Mouse (Mus musculus): ENCODE measurements at regions not wholly inside any gene's neighbourhood (a gene's known extent, or its start where the extent isn't known, plus 50 kb on each side); places are given as distances from the start of the nearest gene placed in this dataset.

DNA sequence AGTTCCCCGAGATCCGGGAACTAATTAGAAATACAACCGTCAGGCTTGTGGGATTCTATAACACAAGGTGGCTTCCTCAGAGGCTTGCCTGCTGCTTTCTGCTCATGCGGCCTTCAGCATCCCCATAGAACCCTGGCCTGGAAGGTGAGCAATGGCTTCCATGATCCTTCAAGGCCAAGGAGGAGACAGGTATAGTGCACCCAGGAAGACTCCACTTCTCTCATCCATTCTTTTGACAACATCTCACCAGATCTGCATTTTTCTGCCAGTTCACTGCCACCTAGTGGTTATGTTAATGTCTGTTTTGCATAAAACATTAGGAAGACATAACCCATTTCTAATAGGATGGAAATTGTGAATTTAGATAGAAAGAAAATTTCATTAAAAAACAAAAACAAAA, 107.2 kb upstream of the L3mbtl4 start:
- Histone ChIP-seq H3K9ac (no peak overlapping the region), H3K4me3 (replicated peaks) (no peak overlapping the region), H3K27ac (no peak overlapping the region), H3K4me1 (peaks cover 10% of the 10 kb centered on the region), H3K9me3 (no peaks in the 10 kb centered on the region), H3K36me3 (no peaks in the 10 kb centered on the region), H3K4me2 (no peak overlapping the region), H3K27me3 (replicated peaks) (no peaks in the 10 kb centered on the region)
- 81% methylated on average over 4 of the region's 4 CpGs for WGBS
- ATAC-seq (ENCODE audit: insufficient read depth, low FRiP score, low read depth): no peak

DNA sequence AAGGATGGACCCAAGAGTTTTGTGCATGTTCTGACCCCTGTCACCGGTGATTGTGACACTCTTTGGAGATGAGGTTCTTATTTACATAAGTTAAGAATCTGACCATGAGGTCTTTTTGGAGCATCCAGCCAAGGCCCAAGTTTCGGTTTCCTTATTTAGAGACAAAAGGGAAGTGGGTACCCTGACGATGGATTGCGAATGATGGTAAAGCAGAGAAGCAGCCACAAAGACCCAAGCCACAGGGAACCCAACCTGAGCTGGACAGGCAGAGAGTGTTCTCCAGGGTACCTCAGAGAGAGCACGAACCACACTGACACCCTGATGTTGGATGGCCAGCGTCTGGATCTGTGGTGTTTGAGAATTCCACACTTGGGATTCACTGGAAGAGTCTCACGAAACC, 100.8 kb upstream of the L3mbtl4 start:
- 84% methylated on average over 7 of the region's 7 CpGs for WGBS

DNA sequence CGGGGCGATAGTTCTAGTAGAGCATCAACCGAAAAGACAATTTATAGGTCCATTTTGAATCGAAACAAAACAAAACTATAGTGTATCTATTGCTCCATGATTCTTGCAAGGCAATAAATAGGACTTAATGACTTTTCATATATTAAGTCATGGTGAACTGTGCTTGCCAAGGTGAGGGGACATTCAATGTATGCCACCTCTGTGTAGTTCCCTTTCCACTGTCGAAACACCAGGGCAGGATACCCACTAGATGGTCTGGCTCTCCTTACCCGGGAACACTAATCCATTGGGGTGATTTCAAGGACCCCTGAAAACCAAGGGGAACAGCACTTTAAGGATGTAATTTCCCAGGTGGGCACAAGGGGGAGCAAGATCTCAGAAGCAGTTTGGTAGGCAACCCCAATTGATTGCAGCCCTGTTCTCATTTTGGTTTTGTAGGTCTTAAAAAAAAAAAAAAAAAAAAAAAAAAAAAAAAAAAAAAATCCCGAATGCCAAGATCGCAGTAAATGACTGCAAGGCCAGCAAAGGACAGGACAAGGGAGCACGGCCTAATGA, 96.9 kb upstream of the L3mbtl4 start:
- no peaks in the 10 kb centered on the region for H3K36me3 ChIP-seq
- no peak overlapping the region for H3K4me3 ChIP-seq (replicated peaks)
- no peaks in the 10 kb centered on the region for H3K4me1 ChIP-seq
- no peak for ATAC-seq (ENCODE audit: insufficient read depth, low FRiP score, low read depth)
- no peaks in the 10 kb centered on the region for H3K27me3 ChIP-seq (replicated peaks)
- no peak overlapping the region for H3K27ac ChIP-seq
- no peak overlapping the region for H3K9ac ChIP-seq
- no peak overlapping the region for H3K4me2 ChIP-seq
- 60% methylated on average over 9 of the region's 9 CpGs for WGBS
- H3K9me3 ChIP-seq: no peaks in the 10 kb centered on the region

More for the DNA sequence above, 100.8 kb upstream of the L3mbtl4 start:
- no peak overlapping the region for H3K4me2 ChIP-seq
- H3K4me3 ChIP-seq (replicated peaks): no peak overlapping the region
- H3K27me3 ChIP-seq (replicated peaks): no peaks in the 10 kb centered on the region
- no peak overlapping the region for H3K27ac ChIP-seq
- no peak for ATAC-seq (ENCODE audit: insufficient read depth, low FRiP score, low read depth)
- no peak overlapping the region for H3K9ac ChIP-seq
- no peaks in the 10 kb centered on the region for H3K36me3 ChIP-seq
- no peaks in the 10 kb centered on the region for H3K4me1 ChIP-seq
- no peaks in the 10 kb centered on the region for H3K9me3 ChIP-seq

DNA sequence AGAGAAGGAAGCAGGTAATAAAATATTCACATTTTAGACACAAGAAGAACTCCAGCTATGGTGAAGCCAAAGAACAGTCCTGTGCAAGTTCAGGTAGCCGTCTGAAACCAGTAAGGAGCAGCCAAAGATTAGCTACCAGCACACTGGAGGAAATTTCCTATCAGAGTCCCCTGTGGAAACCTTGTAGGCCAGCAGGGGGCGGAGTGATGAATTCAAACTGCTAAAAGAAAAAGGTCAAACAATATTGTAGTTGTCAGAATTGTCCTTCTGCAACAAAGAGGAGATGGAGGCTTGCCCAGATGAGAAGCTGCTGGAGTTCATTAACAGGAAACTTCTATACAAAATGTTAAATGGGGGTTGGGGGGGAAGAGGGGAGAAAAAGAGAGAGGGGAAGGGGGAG, 95.8 kb upstream of the L3mbtl4 start:
- ATAC-seq (ENCODE audit: insufficient read depth, low FRiP score, low read depth): no peak
- no peaks in the 10 kb centered on the region for H3K9me3 ChIP-seq

DNA sequence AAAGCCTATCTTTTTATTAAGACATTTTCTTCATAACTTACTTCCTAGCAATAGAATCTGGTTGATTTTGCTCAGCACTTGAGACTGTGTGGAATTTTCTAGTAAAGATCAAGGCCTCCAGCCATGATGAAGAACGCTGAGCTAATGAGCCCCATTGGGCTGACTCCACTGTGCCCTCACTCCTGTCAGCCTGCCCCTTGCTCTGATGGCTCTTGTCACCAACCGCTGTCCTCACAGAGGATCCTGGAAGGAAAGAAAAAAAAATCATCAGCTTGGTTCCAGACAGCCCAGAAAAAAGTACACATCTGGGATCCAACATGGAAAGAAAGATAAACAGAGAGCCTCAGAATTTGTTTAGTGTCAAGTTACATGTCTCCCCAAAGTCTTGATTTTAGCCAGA, 88.2 kb upstream of the L3mbtl4 start:
- Histone ChIP-seq H3K36me3 (no peaks in the 10 kb centered on the region), H3K27me3 (replicated peaks) (no peaks in the 10 kb centered on the region), H3K4me3 (replicated peaks) (no peak overlapping the region), H3K4me1 (no peaks in the 10 kb centered on the region), H3K27ac (0 out of 2 replicates have a peak overlapping the region, but pooled peaks have one; percentile 36), H3K9me3 (no peaks in the 10 kb centered on the region), H3K4me2 (no peak overlapping the region), H3K9ac (no peak overlapping the region)
- WGBS: 31% methylated on average over 2 of the region's 2 CpGs
- ATAC-seq (ENCODE audit: insufficient read depth, low FRiP score, low read depth): no peak; the same call in 1 of the 2 replicates

More for the DNA sequence above, 95.8 kb upstream of the L3mbtl4 start:
- H3K27ac ChIP-seq: no peak overlapping the region
- no peak overlapping the region for H3K4me2 ChIP-seq
- no peaks in the 10 kb centered on the region for H3K4me1 ChIP-seq
- H3K4me3 ChIP-seq (replicated peaks): no peak overlapping the region
- 29% methylated on average over 2 of the region's 2 CpGs for WGBS
- H3K27me3 ChIP-seq (replicated peaks): no peaks in the 10 kb centered on the region
- H3K9ac ChIP-seq: no peak overlapping the region
- no peaks in the 10 kb centered on the region for H3K36me3 ChIP-seq

DNA sequence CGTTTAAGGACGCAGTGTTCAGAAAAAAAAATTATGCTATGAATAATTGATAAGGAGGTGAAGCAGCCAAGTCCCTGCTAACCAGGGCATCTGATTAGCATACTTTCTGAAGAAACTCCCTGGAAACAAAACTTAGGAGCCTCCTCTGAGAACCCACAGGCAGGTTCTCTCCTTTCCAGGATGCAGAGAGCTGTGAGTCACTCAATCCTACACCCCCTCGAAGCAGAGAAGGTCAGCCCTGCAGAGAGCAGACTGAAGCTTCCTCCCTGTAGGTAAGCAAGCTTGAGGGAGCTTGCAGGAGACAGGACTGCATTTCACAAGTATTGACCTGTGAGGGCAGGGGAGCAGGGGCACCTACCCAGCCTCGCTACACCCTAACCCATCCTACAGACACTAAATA, 83.7 kb upstream of the L3mbtl4 start:
- H3K4me3 ChIP-seq (replicated peaks): no peak overlapping the region
- H3K36me3 ChIP-seq: no peaks in the 10 kb centered on the region
- H3K9me3 ChIP-seq: no peaks in the 10 kb centered on the region
- WGBS: 88% methylated on average over 4 of the region's 4 CpGs
- no peak overlapping the region for H3K27ac ChIP-seq
- no peaks in the 10 kb centered on the region for H3K27me3 ChIP-seq (replicated peaks)
- no peak overlapping the region for H3K4me2 ChIP-seq
- no peaks in the 10 kb centered on the region for H3K4me1 ChIP-seq
- ATAC-seq (ENCODE audit: insufficient read depth, low FRiP score, low read depth): no peak
- no peak overlapping the region for H3K9ac ChIP-seq

DNA sequence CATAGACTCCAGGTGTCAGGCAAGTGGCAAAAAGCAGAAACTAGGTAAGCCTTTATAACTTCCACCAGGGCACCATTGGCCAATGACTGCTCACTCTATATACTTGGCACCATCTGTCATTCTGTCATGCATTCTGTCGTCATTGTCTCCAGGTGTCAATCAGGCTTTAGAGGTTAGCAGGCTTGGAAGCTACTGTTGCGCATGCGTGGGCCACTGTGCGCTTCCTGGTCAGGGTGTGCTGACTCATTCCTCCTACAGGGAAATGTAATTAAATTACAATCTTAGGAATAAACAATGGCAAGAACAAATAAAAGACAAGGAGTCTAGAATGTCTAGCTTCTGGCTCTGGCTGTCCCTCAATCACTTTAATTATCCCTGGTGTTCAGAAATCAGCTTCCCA, 68.1 kb upstream of the L3mbtl4 start:
- no peaks in the 10 kb centered on the region for H3K9me3 ChIP-seq
- no peak overlapping the region for H3K27ac ChIP-seq
- H3K4me3 ChIP-seq (replicated peaks): no peak overlapping the region
- WGBS: 78% methylated on average over 4 of the region's 4 CpGs
- H3K4me1 ChIP-seq: 0 out of 2 replicates have a peak, but pooled peaks cover 2% of the 10 kb centered on the region
- no peak overlapping the region for H3K4me2 ChIP-seq
- no peak for ATAC-seq (ENCODE audit: insufficient read depth, low FRiP score, low read depth)
- H3K9ac ChIP-seq: no peak overlapping the region
- no peaks in the 10 kb centered on the region for H3K36me3 ChIP-seq
- H3K27me3 ChIP-seq (replicated peaks): no peaks in the 10 kb centered on the region

DNA sequence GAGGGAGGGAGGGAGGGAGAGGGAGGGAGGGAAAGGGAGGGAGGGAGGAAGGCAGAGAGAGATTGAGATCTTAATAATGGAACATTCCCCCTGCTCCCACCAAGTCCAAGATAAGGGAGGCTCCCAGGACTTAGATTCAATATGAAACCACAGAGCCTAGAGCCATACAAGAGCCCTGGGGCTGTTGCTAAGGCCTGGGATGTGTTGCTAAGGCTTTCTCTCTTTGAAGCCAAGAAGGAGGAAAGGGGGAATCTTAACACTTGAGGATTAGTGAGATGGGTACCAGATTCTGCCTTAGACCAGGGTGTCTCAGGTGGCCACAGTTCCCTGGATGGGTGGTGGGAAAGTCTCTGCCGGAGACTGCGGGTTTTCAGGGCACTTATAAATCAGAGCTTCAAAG, 64.8 kb upstream of the L3mbtl4 start:
- Histone ChIP-seq H3K4me3 (replicated peaks) (no peak overlapping the region), H3K4me1 (0 out of 2 replicates have a peak, but pooled peaks cover 5% of the 10 kb centered on the region), H3K9me3 (no peaks in the 10 kb centered on the region), H3K27ac (no peak overlapping the region), H3K27me3 (replicated peaks) (no peaks in the 10 kb centered on the region), H3K4me2 (no peak overlapping the region), H3K9ac (no peak overlapping the region), H3K36me3 (no peaks in the 10 kb centered on the region)
- WGBS: 32% methylated on average over 2 of the region's 2 CpGs
- ATAC-seq (ENCODE audit: insufficient read depth, low FRiP score, low read depth): no peak

DNA sequence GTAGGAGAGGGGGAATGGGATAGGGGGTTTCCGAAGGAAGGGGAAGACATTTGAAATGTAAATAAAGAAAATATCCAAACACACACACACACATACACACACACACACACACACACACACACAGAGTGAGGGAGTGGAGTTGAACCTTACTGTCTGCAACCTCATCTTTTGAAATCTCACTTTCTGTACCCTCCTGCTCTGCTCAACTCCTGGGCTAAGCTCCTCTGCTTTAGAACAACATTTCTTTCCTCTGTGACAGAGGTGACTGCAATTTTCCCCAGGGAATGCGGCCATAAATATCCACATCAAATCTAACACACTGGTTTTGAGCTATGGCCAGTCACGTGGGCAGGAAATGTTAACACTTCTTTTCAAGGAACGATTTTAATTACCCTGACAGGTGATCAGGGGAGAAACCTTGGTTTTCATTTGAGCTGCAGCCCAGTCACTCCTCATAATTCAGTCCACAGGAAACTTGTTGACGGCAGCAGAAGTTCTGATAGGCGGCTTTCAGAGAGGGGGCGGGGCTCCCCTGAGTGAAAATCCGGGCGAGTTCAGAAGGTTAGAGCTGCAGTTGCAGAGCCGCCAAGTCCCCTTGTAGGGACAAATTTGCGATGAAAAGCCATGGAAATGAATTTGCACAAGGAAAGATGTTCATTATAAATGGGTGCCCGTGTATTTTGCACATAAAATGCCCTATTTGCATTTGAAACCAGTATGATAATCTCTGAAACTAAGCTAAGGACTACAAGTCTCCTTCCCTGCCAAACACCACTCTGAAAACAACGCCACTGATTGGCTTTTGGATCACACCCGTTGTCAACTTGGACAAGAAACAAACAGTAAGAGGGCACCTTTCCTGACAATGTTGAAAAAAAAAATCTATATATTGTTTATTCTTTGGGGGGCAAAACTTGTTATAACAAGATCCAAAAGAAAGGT, 63.0 kb upstream of the L3mbtl4 start:
- H3K27me3 ChIP-seq (replicated peaks): no peaks in the 10 kb centered on the region
- H3K27ac ChIP-seq: no peak overlapping the region
- H3K9ac ChIP-seq: no peak overlapping the region
- 0 out of 2 replicates have a peak overlapping the region, but pooled peaks have one; percentile 1 for H3K4me3 ChIP-seq (replicated peaks)
- WGBS: 11% methylated on average over 14 of the region's 14 CpGs
- no peaks in the 10 kb centered on the region for H3K36me3 ChIP-seq
- peak overlapping the region; percentile 20 for H3K4me2 ChIP-seq
- H3K9me3 ChIP-seq: no peaks in the 10 kb centered on the region
- 0 out of 2 replicates have a peak, but pooled peaks cover 5% of the 10 kb centered on the region for H3K4me1 ChIP-seq
- ATAC-seq (ENCODE audit: insufficient read depth, low FRiP score, low read depth): peak; percentile 63; the same call in 1 of the 2 replicates

DNA sequence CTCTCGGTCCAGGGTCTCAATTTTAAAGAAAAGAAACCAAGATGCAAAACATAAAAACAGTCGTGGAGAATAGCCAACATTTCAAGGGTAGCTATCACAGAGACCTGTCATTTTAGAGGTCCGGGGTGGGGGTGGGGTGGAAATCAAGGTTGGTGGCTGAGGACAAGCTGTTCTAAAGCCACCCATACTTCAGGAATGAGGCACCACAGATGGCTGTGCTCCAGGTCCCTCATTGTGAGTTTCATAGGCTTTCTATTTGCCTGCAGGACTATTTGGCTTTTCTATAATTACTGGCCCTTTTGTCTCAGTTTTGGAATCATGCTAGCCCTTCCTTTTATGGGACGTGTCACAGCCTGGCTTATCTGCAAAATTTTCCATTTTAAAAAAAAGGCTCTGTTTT, 55.4 kb upstream of the L3mbtl4 start:
- Histone ChIP-seq H3K9ac (no peak overlapping the region), H3K4me1 (no peaks in the 10 kb centered on the region), H3K27ac (no peak overlapping the region), H3K9me3 (no peaks in the 10 kb centered on the region), H3K27me3 (replicated peaks) (no peaks in the 10 kb centered on the region), H3K4me3 (replicated peaks) (no peak overlapping the region), H3K36me3 (no peaks in the 10 kb centered on the region), H3K4me2 (no peak overlapping the region)
- WGBS: 73% methylated on average over 4 of the region's 4 CpGs
- no peak for ATAC-seq (ENCODE audit: insufficient read depth, low FRiP score, low read depth)

DNA sequence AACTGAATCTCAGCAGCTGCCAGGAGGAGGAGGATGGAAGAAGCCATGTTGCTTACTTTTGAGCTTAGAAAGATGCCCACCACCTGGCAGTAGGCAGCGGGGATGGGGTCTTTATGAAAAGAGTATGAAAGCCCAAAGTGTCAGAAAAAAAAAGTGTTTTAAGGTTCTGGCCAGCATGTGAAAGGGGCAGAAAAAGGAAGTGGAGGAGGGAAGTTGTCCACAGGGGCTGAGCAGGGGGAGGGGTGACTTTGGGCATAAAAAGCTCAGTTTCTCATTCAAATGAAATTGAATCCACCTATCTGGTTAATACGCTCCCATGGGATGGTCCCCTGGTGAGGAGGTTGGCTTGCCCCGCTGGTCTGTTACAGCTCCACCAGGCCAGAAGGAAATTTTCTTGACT, 50.4 kb upstream of the L3mbtl4 start:
- H3K4me1 ChIP-seq: no peaks in the 10 kb centered on the region
- WGBS: 86% methylated on average over 3 of the region's 3 CpGs
- no peak overlapping the region for H3K4me3 ChIP-seq (replicated peaks)
- H3K9me3 ChIP-seq: no peaks in the 10 kb centered on the region
- no peaks in the 10 kb centered on the region for H3K27me3 ChIP-seq (replicated peaks)
- ATAC-seq (ENCODE audit: insufficient read depth, low FRiP score, low read depth): no peak
- no peak overlapping the region for H3K4me2 ChIP-seq
- H3K36me3 ChIP-seq: no peaks in the 10 kb centered on the region
- H3K27ac ChIP-seq: no peak overlapping the region
- no peak overlapping the region for H3K9ac ChIP-seq
